9 mouse cellular contexts compared by ENCODE assay signal in the genomic region with DNA sequence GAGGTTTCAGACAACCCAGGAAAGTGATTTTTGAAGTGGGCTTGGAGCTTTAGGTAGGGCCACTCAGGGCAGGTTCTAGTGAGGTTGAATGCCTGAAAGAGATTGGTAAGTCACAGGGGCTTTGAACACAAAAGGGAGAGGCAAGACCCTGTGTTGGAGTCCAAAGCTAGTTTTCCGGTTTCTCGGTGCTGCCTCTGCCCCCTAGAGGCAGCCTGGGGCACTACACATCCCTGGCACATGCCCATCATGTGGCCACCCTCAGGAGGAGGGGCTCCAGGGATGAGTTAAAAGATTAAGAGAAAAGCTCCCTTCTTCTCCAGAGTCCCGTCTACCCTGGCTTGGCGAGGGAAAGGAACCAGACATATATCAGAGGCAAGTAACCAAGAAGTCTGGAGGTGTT. TPM values are rescaled to one million over a fixed set of nuclear protein-coding genes. Genes with fewer than 3 reads are reported as not detected.
DNase-seq lines count a peak whose midpoint lies in the region; ATAC-seq and TF ChIP-seq lines count a peak whose summit lies in the region.
"Had no signal": no experiment of that assay in that cellular context is flagged by ENCODE, and none has a peak within 500 bp of the region (broad histone marks: within the 10 kb centered on the region; RNA-seq: fewer than 3 reads in every experiment).

Mc1r (plus strand) TSS at position 322 of the 400 bp plus-strand sequence.

- no peak for ATAC-seq in cerebellum, adult (ENCODE audit: insufficient number of reproducible peaks, low FRiP score, low TSS enrichment)
- ATAC-seq in G1E (ENCODE audit: extremely low read depth, insufficient number of reproducible peaks, low FRiP score, poor library complexity, severe bottlenecking): no peak
- peak; percentile 62 for ATAC-seq in granulocyte monocyte progenitor cell, adult 5-6 weeks (replicated peaks; ENCODE audit: poor library complexity, severe bottlenecking)

- H3K9me3 ChIP-seq in G1E (replicated peaks): no peaks in the 10 kb centered on the region
- no peaks in the 10 kb centered on the region for H3K9me3 ChIP-seq in megakaryocyte, embryonic 14.5 days
- H3K9me3 ChIP-seq: limb, embryonic 12.5 days had no signal

- peaks cover 42% of the 10 kb centered on the region for H3K27me3 ChIP-seq in G1E (ENCODE audit: insufficient read depth, low read length)
- peaks cover 62% of the 10 kb centered on the region for H3K27me3 ChIP-seq in megakaryocyte, embryonic 14.5 days (replicated peaks)

- peak within 1 kb of the TSS; percentile 18; the same call in 1 of the 2 replicates for H3K4me3 ChIP-seq in G1E (ENCODE audit: low read depth, low read length)
- H3K4me3 ChIP-seq in megakaryocyte, embryonic 14.5 days (replicated peaks): peak within 1 kb of the TSS; percentile 79
- H3K4me3 ChIP-seq: limb, embryonic 12.5 days had no signal

- DNase-seq in cerebellum, adult 11 months: peak; percentile 66
- DNase-seq in G1E (ENCODE audit: low spot score): peak; percentile 33
- peak; percentile 72 for DNase-seq in cerebellum, adult 9-11 months
- peak; percentile 75 to 77 for DNase-seq in layer of hippocampus, postnatal 14 days (ENCODE audit: low spot score in 2 of 2)
- peak; percentile 71 for DNase-seq in right cerebral cortex, postnatal 4 days

- TF ChIP-seq CTCF in G1E (IDR thresholded peaks at IDR 0.05; ENCODE audit: low read depth, low read length): peak; percentile 99

- peaks cover 25% of the 10 kb centered on the region for H3K36me3 ChIP-seq in G1E (replicated peaks)
- H3K36me3 ChIP-seq in megakaryocyte, embryonic 14.5 days (replicated peaks; ENCODE audit: low read length): peaks cover 24% of the 10 kb centered on the region

- peaks cover 63% of the 10 kb centered on the region for H3K4me1 ChIP-seq in G1E (ENCODE audit: insufficient read depth, low read depth, low read length)
- peaks cover 78% of the 10 kb centered on the region for H3K4me1 ChIP-seq in megakaryocyte, embryonic 14.5 days

RNA-seq across cellular contexts. Expression of gene Mc1r, which starts in this region (rescaled TPM):
- total RNA-seq in G1E (2014; fragmentation: Nextera tagmentation): not detected in 2 replicates
- total RNA-seq in G1E (2017): 0.12 and 0.27 TPM in 2 replicates
- 0.01 and 0.02 TPM in 2 replicates for polyA plus RNA-seq in G1E (2012)
- total RNA-seq in granulocyte monocyte progenitor cell, adult 5-6 weeks (2014; fragmentation: Nextera tagmentation): 0.28 TPM in 1 of 2 replicates, not detected in the other
- total RNA-seq in granulocyte monocyte progenitor cell, adult 5-6 weeks (2017): 0.05 TPM in 1 of 2 replicates, not detected in the other
- under 1 TPM in 1 of 2 experiments, not detected in 1; 0.10 TPM for total RNA-seq in layer of hippocampus, postnatal 14 days (2021)
- 1.1 TPM in 1 of 2 replicates, not detected in the other for polyA plus RNA-seq in megakaryocyte, embryonic 14.5 days (2012; ENCODE audit: insufficient read depth, low replicate concordance)
- polyA plus RNA-seq: limb, embryonic 12.5 days had no signal

Comparison
In these comparisons a context has a peak if more than half of its experiments do, and no peak if none do; other contexts are left out.
1. Peak in DNase-seq and H3K4me3 ChIP-seq in G1E; RNA of the gene not detected or under 1 TPM.
2. Peak in ATAC-seq in granulocyte monocyte progenitor cell, adult 5-6 weeks; RNA of the gene not detected or under 1 TPM.
3. Peak in DNase-seq in layer of hippocampus, postnatal 14 days; RNA of the gene not detected or under 1 TPM.